Mouse (Mus musculus): Measurements from ENCODE around the gene Zfp668. TPM values are rescaled to one million over a fixed set of nuclear protein-coding genes. Genes with fewer than 3 reads are reported as not detected.
A peak's percentile ranks its signal among the peaks of the same experiment; 100 is the strongest.

The Zfp668 gene
- polyA plus RNA-seq, 1 experiment from 2014 or later, result 7.6 TPM

GRCm38 (mm10) chr7:127815954-127816821 is 60.4 kb downstream of the Zfp668 start:
- Histone ChIP-seq H3K27me3 (no peaks in the 10 kb centered on the region), H3K4me1 (replicated peaks) (peaks cover 38% of the 10 kb centered on the region), H3K4me2 (no peak overlapping the region), H3K9me3 (replicated peaks) (no peaks in the 10 kb centered on the region), H3K27ac (peak overlapping the region; percentile 67; the same call in 1 of the 2 replicates), H3K36me3 (no peaks in the 10 kb centered on the region), H3K4me3 (replicated peaks) (no peak overlapping the region), H3K9ac (no peak overlapping the region; the same call in 1 of the 2 replicates)
- DNase-seq (no peak), ATAC-seq (ENCODE audit: low read depth) (peak; percentile 32)
- 46% methylated on average over 15 of the region's 15 CpGs for WGBS (ENCODE audit: insufficient replicate concordance)

- 0 out of 2 replicates have a peak overlapping the region, but pooled peaks have one; percentile 2 for H3K4me2 ChIP-seq
- no peaks in the 10 kb centered on the region for H3K36me3 ChIP-seq
- no peak for ATAC-seq (ENCODE audit: low read depth)
- WGBS (ENCODE audit: insufficient replicate concordance), result 79% methylated on average over 15 of the region's 15 CpGs
- no peak for DNase-seq
- H3K9ac ChIP-seq, result no peak overlapping the region
- H3K27ac ChIP-seq, result peak overlapping the region; percentile 67
- H3K4me1 ChIP-seq (replicated peaks), result peaks cover 42% of the 10 kb centered on the region
- H3K27me3 ChIP-seq, result no peaks in the 10 kb centered on the region
- H3K9me3 ChIP-seq (replicated peaks), result no peaks in the 10 kb centered on the region
- no peak overlapping the region for H3K4me3 ChIP-seq (replicated peaks)
Measured at GRCm38 (mm10) chr7:127815116-127815665, 61.4 kb downstream of the Zfp668 start.

GRCm38 (mm10) chr7:127814241-127814921 is 62.2 kb downstream of the Zfp668 start:
- Histone ChIP-seq H3K4me3 (replicated peaks) (no peak overlapping the region), H3K9me3 (replicated peaks) (no peaks in the 10 kb centered on the region), H3K9ac (no peak overlapping the region), H3K27me3 (no peaks in the 10 kb centered on the region), H3K4me1 (replicated peaks) (peaks cover 48% of the 10 kb centered on the region), H3K36me3 (no peaks in the 10 kb centered on the region), H3K27ac (peak overlapping the region; percentile 67), H3K4me2 (no peak overlapping the region)
- WGBS (ENCODE audit: insufficient replicate concordance), result 72% methylated on average over 19 of the region's 19 CpGs
- DNase-seq (no peak), ATAC-seq (ENCODE audit: low read depth) (peak; percentile 37; the same call in 1 of the 2 replicates)

- Histone ChIP-seq H3K4me1 (replicated peaks) (peaks cover 53% of the 10 kb centered on the region), H3K36me3 (no peaks in the 10 kb centered on the region), H3K27ac (peak overlapping the region; percentile 67), H3K27me3 (no peaks in the 10 kb centered on the region), H3K4me3 (replicated peaks) (no peak overlapping the region), H3K4me2 (no peak overlapping the region), H3K9me3 (replicated peaks) (no peaks in the 10 kb centered on the region), H3K9ac (no peak overlapping the region)
- 54% methylated on average over 4 of the region's 4 CpGs for WGBS (ENCODE audit: insufficient replicate concordance)
- ATAC-seq (ENCODE audit: low read depth) (peak; percentile 59; the same call in 1 of the 2 replicates), DNase-seq (no peak)
Measured at GRCm38 (mm10) chr7:127813821-127814220, 62.8 kb downstream of the Zfp668 start.

Other genes with a start within 250 kb of the Zfp668 start
- gene Bcl7c, start 167.9 kb downstream of the Zfp668 start, polyA plus RNA-seq (2015; fragmentation: Nextera tagmentation; extraction: Ambion mirVana), result 26.9 and 28.9 TPM in 2 replicates
- 1.8 and 2.2 TPM in 2 replicates for gene Ctf1, start 164.1 kb downstream of the Zfp668 start, polyA plus RNA-seq (2015; fragmentation: Nextera tagmentation; extraction: Ambion mirVana)
- gene Ctf2, start 144.7 kb downstream of the Zfp668 start, polyA plus RNA-seq (2015; fragmentation: Nextera tagmentation; extraction: Ambion mirVana), result 0.07 and 0.16 TPM in 2 replicates
- 3.1 and 3.3 TPM in 2 replicates for gene Fbxl19, start 132.3 kb downstream of the Zfp668 start, polyA plus RNA-seq (2015; fragmentation: Nextera tagmentation; extraction: Ambion mirVana)
- gene Orai3, start 107.0 kb downstream of the Zfp668 start, polyA plus RNA-seq (2015; fragmentation: Nextera tagmentation; extraction: Ambion mirVana), result 11.2 and 11.4 TPM in 2 replicates
- gene Setd1a, start 100.2 kb downstream of the Zfp668 start, polyA plus RNA-seq (2015; fragmentation: Nextera tagmentation; extraction: Ambion mirVana), result 8.4 and 9.0 TPM in 2 replicates
- not detected in 2 replicates for gene Gm49388, start 91.2 kb downstream of the Zfp668 start, polyA plus RNA-seq (2015; fragmentation: Nextera tagmentation; extraction: Ambion mirVana)
- 37.8 and 39.3 TPM in 2 replicates for gene Hsd3b7, start 76.2 kb downstream of the Zfp668 start, polyA plus RNA-seq (2015; fragmentation: Nextera tagmentation; extraction: Ambion mirVana)
- gene Stx4a, start 52.5 kb downstream of the Zfp668 start, polyA plus RNA-seq (2015; fragmentation: Nextera tagmentation; extraction: Ambion mirVana), result 17.4 and 17.5 TPM in 2 replicates
- gene Stx1b, start 52.3 kb downstream of the Zfp668 start, polyA plus RNA-seq (2015; fragmentation: Nextera tagmentation; extraction: Ambion mirVana), result 0.22 and 0.41 TPM in 2 replicates
- 3.7 and 5.0 TPM in 2 replicates for gene Zfp646, start 607 bp downstream of the Zfp668 start, polyA plus RNA-seq (2015; fragmentation: Nextera tagmentation; extraction: Ambion mirVana)
- gene Prss53, start 14.1 kb upstream of the Zfp668 start, polyA plus RNA-seq (2015; fragmentation: Nextera tagmentation; extraction: Ambion mirVana), result 0.19 and 0.24 TPM in 2 replicates
- gene Gm21974, start 18.6 kb upstream of the Zfp668 start, polyA plus RNA-seq (2015; fragmentation: Nextera tagmentation; extraction: Ambion mirVana), result not detected in 2 replicates
- gene Vkorc1, start 18.8 kb upstream of the Zfp668 start, polyA plus RNA-seq (2015; fragmentation: Nextera tagmentation; extraction: Ambion mirVana), result 86.9 and 89.1 TPM in 2 replicates
- gene Bckdk, start 27.3 kb upstream of the Zfp668 start, polyA plus RNA-seq (2015; fragmentation: Nextera tagmentation; extraction: Ambion mirVana), result 64.4 and 70.0 TPM in 2 replicates
- 20.5 and 22.7 TPM in 2 replicates for gene Kat8, start 35.7 kb upstream of the Zfp668 start, polyA plus RNA-seq (2015; fragmentation: Nextera tagmentation; extraction: Ambion mirVana)
- gene Prss8, start 53.3 kb upstream of the Zfp668 start, polyA plus RNA-seq (2015; fragmentation: Nextera tagmentation; extraction: Ambion mirVana), result 5.8 and 6.4 TPM in 2 replicates
- gene Prss36, start 69.9 kb upstream of the Zfp668 start, polyA plus RNA-seq (2015; fragmentation: Nextera tagmentation; extraction: Ambion mirVana), result 4.0 and 4.1 TPM in 2 replicates
- 160 and 170 TPM in 2 replicates for gene Fus, start 90.6 kb upstream of the Zfp668 start, polyA plus RNA-seq (2015; fragmentation: Nextera tagmentation; extraction: Ambion mirVana)
- gene Pycard, start 117.0 kb upstream of the Zfp668 start, polyA plus RNA-seq (2015; fragmentation: Nextera tagmentation; extraction: Ambion mirVana), result 23.7 and 31.2 TPM in 2 replicates
- gene Trim72, start 127.1 kb upstream of the Zfp668 start, polyA plus RNA-seq (2015; fragmentation: Nextera tagmentation; extraction: Ambion mirVana), result not detected in 2 replicates
- 1.8 TPM in 2 replicates for gene Itgam, start 185.8 kb upstream of the Zfp668 start, polyA plus RNA-seq (2015; fragmentation: Nextera tagmentation; extraction: Ambion mirVana)
- gene Gm49368, start 185.9 kb upstream of the Zfp668 start, polyA plus RNA-seq (2015; fragmentation: Nextera tagmentation; extraction: Ambion mirVana), result not detected in 2 replicates

All from liver, embryonic 13.5 days (tissue).